Mouse (Mus musculus): ENCODE measurements around the gene Abca16. TPM values are rescaled to one million over a fixed set of nuclear protein-coding genes. Genes with fewer than 3 reads are reported as not detected.

Abca16 gene
- polyA plus RNA-seq (2017; shearing (Covaris generic)) = not detected

GRCm38 (mm10) chr7:120409447-120409846 lies at the start of gene Abca16:
Gene Abca16, plus strand, starts transcription at chr7:120409647.
- ATAC-seq = no peak

DNA sequence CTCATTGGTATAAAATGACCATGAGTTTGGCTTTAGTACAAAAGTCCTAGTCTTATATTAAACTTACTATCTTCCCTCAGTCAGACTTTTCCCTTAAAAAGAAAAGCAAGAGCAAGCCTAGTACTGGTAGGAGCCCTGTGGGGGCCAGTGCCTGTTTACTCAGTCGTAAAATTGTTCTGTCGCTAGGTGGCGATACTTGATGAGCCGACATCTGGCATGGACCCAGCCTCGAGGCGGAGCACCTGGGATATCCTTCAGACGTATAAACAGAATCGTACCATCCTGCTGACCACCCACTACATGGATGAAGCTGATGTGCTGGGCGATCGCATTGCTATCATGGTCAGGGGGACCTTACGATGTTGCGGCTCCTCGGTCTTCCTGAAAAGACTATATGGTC lies 48.3 kb upstream of the Abca16 start:
- ATAC-seq = no peak

DNA sequence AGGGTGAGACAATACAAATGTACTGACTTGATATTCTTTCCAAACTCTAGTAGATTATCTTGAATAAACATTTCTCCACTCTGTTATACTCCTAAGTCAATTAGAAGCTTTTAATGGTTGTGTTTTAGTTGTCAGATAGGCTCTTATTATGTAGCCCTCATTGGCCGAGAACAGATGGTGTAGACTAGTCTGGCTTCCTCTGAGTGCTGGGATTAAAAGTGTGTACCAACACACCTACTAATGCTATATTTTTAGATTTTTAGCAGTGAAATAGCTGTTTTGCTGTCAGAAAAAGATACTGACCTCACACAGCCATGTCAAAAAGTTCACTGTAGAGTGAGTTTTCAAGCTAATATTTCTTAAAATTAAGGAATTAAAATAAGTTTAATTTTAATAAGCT lies 2.9 kb downstream of the Abca16 start:
- no peak for ATAC-seq

DNA sequence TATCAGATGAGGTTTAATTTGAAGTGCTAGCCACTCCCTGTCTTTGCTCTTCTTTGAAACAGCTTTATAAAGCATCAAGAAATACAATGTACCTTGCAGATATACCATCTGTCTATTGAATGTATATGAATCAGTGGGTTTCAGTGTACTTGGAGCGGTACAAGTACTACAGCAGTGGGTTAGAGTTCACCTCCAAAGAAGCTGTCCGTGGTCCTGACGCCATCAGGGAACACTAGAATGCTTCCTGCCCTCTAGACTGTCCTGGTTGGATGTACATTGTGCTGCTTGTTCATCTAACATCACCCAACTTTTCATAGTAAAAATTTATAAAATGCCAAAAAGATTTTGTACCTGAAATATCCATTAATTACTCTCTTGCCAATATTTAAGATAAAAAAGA lies 17.2 kb downstream of the Abca16 start:
- no peak for ATAC-seq

DNA sequence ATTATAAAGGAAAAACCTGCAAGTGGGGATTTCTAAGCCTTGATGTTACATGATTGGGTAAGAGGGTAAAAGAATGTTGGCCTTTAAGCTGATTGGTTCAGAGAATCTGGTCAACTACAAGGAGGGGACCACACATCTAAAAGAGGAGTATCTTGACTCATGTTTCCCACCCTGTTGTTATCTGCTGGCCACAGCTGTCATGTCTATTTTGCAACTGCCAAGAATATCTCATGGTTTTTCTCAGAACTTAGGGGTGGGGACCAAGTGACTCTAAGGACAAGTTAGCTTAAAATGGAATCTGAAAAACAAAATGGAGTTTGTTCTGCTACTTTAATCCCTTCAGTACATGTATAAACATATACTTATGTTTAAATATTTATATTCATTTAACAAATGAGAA lies 22.0 kb downstream of the Abca16 start:
- ATAC-seq = no peak

- ATAC-seq = no peak
Observed at GRCm38 (mm10) chr7:120503891-120504662, 94.6 kb downstream of the Abca16 start.

DNA sequence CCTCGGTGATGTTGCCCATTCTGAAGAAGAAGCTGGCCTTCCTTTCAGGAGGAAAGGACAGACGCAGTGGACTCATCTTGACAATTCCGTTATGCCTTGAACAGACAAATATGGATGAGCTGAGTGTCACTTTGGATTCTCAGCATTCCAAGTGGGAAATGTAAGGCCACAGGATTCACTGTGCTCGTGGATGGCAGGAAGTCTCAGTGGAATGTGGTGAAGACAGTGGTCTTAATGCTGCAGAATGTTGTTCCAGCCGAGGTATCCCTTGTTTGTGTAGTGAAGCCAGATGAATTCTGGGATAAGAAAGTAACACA lies 95.2 kb downstream of the Abca16 start:
- no peak for ATAC-seq

DNA sequence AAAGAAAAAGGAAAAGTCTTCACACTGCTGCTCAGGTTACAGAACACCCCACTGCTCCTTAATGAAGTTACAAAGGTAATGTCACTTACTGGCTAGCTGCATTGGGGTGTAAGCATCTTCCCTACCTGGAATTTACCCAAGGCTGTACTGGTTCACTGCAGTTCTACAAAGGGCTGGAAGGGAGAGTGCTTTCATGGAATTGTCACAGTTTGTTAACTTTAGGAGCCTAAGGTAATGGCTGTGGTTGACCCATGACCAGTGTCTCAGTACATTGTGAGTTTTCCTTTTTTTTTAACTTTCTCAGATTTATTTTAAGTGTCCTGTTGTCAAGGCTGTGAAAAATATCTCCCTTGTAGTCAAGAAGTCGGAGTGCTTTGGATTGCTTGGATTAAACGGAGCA lies 125.4 kb downstream of the Abca16 start:
- no peak for ATAC-seq

- no peak for ATAC-seq
Observed at GRCm38 (mm10) chr7:120552479-120553180, 143.2 kb downstream of the Abca16 start.

DNA sequence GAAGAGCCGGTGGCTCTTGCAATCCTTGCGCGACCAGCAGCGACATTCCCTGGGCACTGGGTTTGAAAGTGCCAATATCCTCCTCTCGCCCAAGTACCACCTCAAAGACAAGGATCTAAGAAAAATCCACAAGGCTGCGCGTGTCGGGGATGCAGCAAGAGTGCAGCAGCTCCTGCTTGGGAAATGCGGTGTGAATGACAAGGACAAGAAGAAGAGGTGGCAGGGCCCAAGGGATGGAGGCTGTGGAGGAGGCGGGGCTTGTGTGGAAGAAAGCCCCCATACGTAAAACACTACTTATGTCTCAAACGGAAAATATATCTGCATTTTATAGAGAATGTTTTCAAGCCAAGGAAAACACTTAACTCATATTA lies 143.7 kb downstream of the Abca16 start:
- no peak for ATAC-seq

DNA sequence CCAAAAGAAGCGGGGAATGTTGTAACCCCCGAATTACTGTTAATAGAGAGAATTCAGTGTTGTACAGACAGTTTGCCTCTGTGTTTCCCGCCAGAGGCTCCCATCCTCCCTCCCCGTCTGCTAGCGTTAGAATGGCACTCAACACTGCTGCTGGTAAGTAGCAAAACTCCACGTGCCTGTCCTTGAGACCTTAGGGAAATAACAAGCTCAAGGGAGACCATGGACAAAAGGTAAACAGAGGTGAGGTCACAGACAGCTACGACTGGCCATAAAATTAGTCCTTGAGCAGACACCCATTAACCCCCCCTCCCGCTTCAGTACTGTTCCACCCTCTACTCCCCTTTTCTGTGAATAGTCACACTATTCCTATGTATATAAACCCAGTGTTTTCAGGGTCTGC lies 157.9 kb downstream of the Abca16 start:
- ATAC-seq = no peak

GRCm38 (mm10) chr7:120576520-120576919 lies 167.1 kb downstream of the Abca16 start:
- no peak for ATAC-seq

Other genes with a start within 250 kb of the Abca16 start
- gene Anks4b, start 235.8 kb upstream of the Abca16 start, polyA plus RNA-seq (2017; shearing (Covaris generic)) = not detected
- gene Crym, start 207.5 kb upstream of the Abca16 start, polyA plus RNA-seq (2017; shearing (Covaris generic)) = not detected
- gene Abca14, start 205.7 kb upstream of the Abca16 start, polyA plus RNA-seq (2017; shearing (Covaris generic)) = not detected
- gene Abca15, start 81.0 kb upstream of the Abca16 start, polyA plus RNA-seq (2017; shearing (Covaris generic)) = not detected
- gene Uqcrc2, start 225.5 kb downstream of the Abca16 start, polyA plus RNA-seq (2017; shearing (Covaris generic)) = 100 to 1,000 TPM; 224 to 238 TPM

All from CD4-positive, CD25-positive, alpha-beta regulatory T cell, adult 4 months (primary cell).